Mouse (Mus musculus): ENCODE measurements around the gene Stard5.

The Stard5 gene

GRCm38 (mm10) chr7:83645476-83645875 is 13.7 kb downstream of the Stard5 start:
- H3K27me3 ChIP-seq (ENCODE audit: control insufficient read depth, insufficient read depth, low read length, poor library complexity, severe bottlenecking) = no peaks in the 10 kb centered on the region
- peak; percentile 89 for DNase-seq (ENCODE audit: low read depth, low spot score)
- H3K36me3 ChIP-seq (ENCODE audit: control insufficient read depth, insufficient read depth, low read length, poor library complexity, severe bottlenecking) = peaks cover 39% of the 10 kb centered on the region

- peaks cover 38% of the 10 kb centered on the region for H3K36me3 ChIP-seq (ENCODE audit: control insufficient read depth, insufficient read depth, low read length, poor library complexity, severe bottlenecking)
- peak; percentile 54 for DNase-seq (ENCODE audit: low read depth, low spot score)
- H3K27me3 ChIP-seq (ENCODE audit: control insufficient read depth, insufficient read depth, low read length, poor library complexity, severe bottlenecking) = no peaks in the 10 kb centered on the region
Observed at GRCm38 (mm10) chr7:83648807-83649206, 17.0 kb downstream of the Stard5 start.

- DNase-seq (ENCODE audit: low read depth, low spot score) = peak; percentile 79
- Histone ChIP-seq H3K36me3 (ENCODE audit: control insufficient read depth, insufficient read depth, low read length, poor library complexity, severe bottlenecking) (peaks cover 33% of the 10 kb centered on the region), H3K27me3 (ENCODE audit: control insufficient read depth, insufficient read depth, low read length, poor library complexity, severe bottlenecking) (no peaks in the 10 kb centered on the region)
Observed at GRCm38 (mm10) chr7:83650638-83651037, 18.9 kb downstream of the Stard5 start.

- DNase-seq (ENCODE audit: low read depth, low spot score) = no peak
- Histone ChIP-seq H3K27me3 (ENCODE audit: control insufficient read depth, insufficient read depth, low read length, poor library complexity, severe bottlenecking) (no peaks in the 10 kb centered on the region), H3K36me3 (ENCODE audit: control insufficient read depth, insufficient read depth, low read length, poor library complexity, severe bottlenecking) (peaks cover 20% of the 10 kb centered on the region)
Observed at GRCm38 (mm10) chr7:83652498-83652897, 20.7 kb downstream of the Stard5 start.

- DNase-seq (ENCODE audit: low read depth, low spot score) = no peak
- Histone ChIP-seq H3K27me3 (ENCODE audit: control insufficient read depth, insufficient read depth, low read length, poor library complexity, severe bottlenecking) (no peaks in the 10 kb centered on the region), H3K36me3 (ENCODE audit: control insufficient read depth, insufficient read depth, low read length, poor library complexity, severe bottlenecking) (peaks cover 12% of the 10 kb centered on the region)
Observed at GRCm38 (mm10) chr7:83653605-83654051, 21.9 kb downstream of the Stard5 start.

- Histone ChIP-seq H3K27me3 (ENCODE audit: control insufficient read depth, insufficient read depth, low read length, poor library complexity, severe bottlenecking) (no peaks in the 10 kb centered on the region), H3K36me3 (ENCODE audit: control insufficient read depth, insufficient read depth, low read length, poor library complexity, severe bottlenecking) (peaks cover 11% of the 10 kb centered on the region)
- DNase-seq (ENCODE audit: low read depth, low spot score) = no peak
Observed at GRCm38 (mm10) chr7:83654196-83654595, 22.4 kb downstream of the Stard5 start.

- Histone ChIP-seq H3K36me3 (ENCODE audit: control insufficient read depth, insufficient read depth, low read length, poor library complexity, severe bottlenecking) (peaks cover 5% of the 10 kb centered on the region), H3K27me3 (ENCODE audit: control insufficient read depth, insufficient read depth, low read length, poor library complexity, severe bottlenecking) (no peaks in the 10 kb centered on the region)
- DNase-seq (ENCODE audit: low read depth, low spot score) = peak; percentile 81
Observed at GRCm38 (mm10) chr7:83654938-83655630, 23.3 kb downstream of the Stard5 start.

GRCm38 (mm10) chr7:83658716-83659115 is 27.0 kb downstream of the Stard5 start:
- H3K27me3 ChIP-seq (ENCODE audit: control insufficient read depth, insufficient read depth, low read length, poor library complexity, severe bottlenecking) = no peaks in the 10 kb centered on the region
- H3K36me3 ChIP-seq (ENCODE audit: control insufficient read depth, insufficient read depth, low read length, poor library complexity, severe bottlenecking) = no peaks in the 10 kb centered on the region
- peak; percentile 30 for DNase-seq (ENCODE audit: low read depth, low spot score)

GRCm38 (mm10) chr7:83659159-83660065 is 27.7 kb downstream of the Stard5 start:
- Histone ChIP-seq H3K27me3 (ENCODE audit: control insufficient read depth, insufficient read depth, low read length, poor library complexity, severe bottlenecking) (no peaks in the 10 kb centered on the region), H3K36me3 (ENCODE audit: control insufficient read depth, insufficient read depth, low read length, poor library complexity, severe bottlenecking) (no peaks in the 10 kb centered on the region)
- peak; percentile 86 for DNase-seq (ENCODE audit: low read depth, low spot score)

GRCm38 (mm10) chr7:83660273-83660691 is 28.5 kb downstream of the Stard5 start:
- Histone ChIP-seq H3K27me3 (ENCODE audit: control insufficient read depth, insufficient read depth, low read length, poor library complexity, severe bottlenecking) (no peaks in the 10 kb centered on the region), H3K36me3 (ENCODE audit: control insufficient read depth, insufficient read depth, low read length, poor library complexity, severe bottlenecking) (no peaks in the 10 kb centered on the region)
- DNase-seq (ENCODE audit: low read depth, low spot score) = peak; percentile 61

- DNase-seq (ENCODE audit: low read depth, low spot score) = peak; percentile 53
- no peaks in the 10 kb centered on the region for H3K36me3 ChIP-seq (ENCODE audit: control insufficient read depth, insufficient read depth, low read length, poor library complexity, severe bottlenecking)
- no peaks in the 10 kb centered on the region for H3K27me3 ChIP-seq (ENCODE audit: control insufficient read depth, insufficient read depth, low read length, poor library complexity, severe bottlenecking)
Observed at GRCm38 (mm10) chr7:83661031-83661430, 29.3 kb downstream of the Stard5 start.

GRCm38 (mm10) chr7:83661763-83662162 is 30.0 kb downstream of the Stard5 start:
- no peaks in the 10 kb centered on the region for H3K27me3 ChIP-seq (ENCODE audit: control insufficient read depth, insufficient read depth, low read length, poor library complexity, severe bottlenecking)
- H3K36me3 ChIP-seq (ENCODE audit: control insufficient read depth, insufficient read depth, low read length, poor library complexity, severe bottlenecking) = no peaks in the 10 kb centered on the region
- DNase-seq (ENCODE audit: low read depth, low spot score) = no peak

GRCm38 (mm10) chr7:83662711-83663375 is 31.1 kb downstream of the Stard5 start:
- Histone ChIP-seq H3K27me3 (ENCODE audit: control insufficient read depth, insufficient read depth, low read length, poor library complexity, severe bottlenecking) (no peaks in the 10 kb centered on the region), H3K36me3 (ENCODE audit: control insufficient read depth, insufficient read depth, low read length, poor library complexity, severe bottlenecking) (no peaks in the 10 kb centered on the region)
- no peak for DNase-seq (ENCODE audit: low read depth, low spot score)

GRCm38 (mm10) chr7:83666087-83666595 is 34.4 kb downstream of the Stard5 start:
- no peak for DNase-seq (ENCODE audit: low read depth, low spot score)
- Histone ChIP-seq H3K36me3 (ENCODE audit: control insufficient read depth, insufficient read depth, low read length, poor library complexity, severe bottlenecking) (no peaks in the 10 kb centered on the region), H3K27me3 (ENCODE audit: control insufficient read depth, insufficient read depth, low read length, poor library complexity, severe bottlenecking) (no peaks in the 10 kb centered on the region)
